Mouse (Mus musculus) colon, adult 2 months (tissue): ENCODE results near the gene Zswim5. TPM values are rescaled to one million over a fixed set of nuclear protein-coding genes. Genes with fewer than 3 reads are reported as not detected.

Source experiments
- polyA plus RNA-seq: library from polyadenylated mRNA; depleted of rRNA; stranded (reverse); fragments of >200 nt; gene quantifications from 2 replicates; pipeline ENCODE4 v1.2.3, GENCODE M21; 2012; rRNA removed

Zswim5 gene
- 2.9 and 3.1 TPM in 2 replicates for polyA plus RNA-seq

DNA sequence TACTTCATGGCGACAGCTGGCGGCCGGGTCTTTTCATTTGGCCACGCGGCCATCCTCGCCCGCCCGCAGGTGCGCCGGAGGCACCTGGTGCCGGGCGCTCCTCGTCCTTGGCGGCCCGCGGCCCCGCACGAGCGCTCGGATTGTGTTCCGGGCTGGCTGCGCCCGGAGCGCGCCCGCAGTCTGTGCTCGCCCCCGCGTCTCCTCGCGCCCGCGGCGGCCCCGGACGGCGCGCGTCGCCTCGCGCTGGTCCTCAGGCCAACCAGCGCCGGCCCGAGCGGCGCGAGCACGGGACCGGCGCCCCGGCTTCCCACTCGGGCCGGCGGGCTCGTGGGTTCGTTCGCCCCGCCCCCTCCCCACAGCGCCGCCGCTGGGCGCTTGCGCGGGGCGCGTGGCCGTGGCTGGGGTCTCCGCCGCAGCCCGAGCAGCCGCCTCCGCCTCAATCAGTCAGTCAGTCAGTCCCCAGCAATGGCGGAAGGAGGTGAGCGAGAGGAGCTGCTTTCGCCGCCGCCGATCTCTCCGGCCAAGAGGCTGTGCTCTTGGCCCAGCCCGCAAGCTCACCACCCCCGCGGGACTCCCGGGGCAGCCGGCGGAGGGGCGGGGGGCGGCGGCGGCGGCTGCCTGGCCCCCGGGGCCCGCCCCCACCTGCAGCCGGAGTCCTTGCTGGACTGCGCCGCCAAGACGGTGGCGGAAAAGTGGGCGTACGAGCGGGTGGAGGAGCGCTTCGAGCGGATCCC lies at the start of gene Zswim5:
Gene Zswim5 (plus strand): TSS at position 382 of the 734 bp plus-strand sequence.

DNA sequence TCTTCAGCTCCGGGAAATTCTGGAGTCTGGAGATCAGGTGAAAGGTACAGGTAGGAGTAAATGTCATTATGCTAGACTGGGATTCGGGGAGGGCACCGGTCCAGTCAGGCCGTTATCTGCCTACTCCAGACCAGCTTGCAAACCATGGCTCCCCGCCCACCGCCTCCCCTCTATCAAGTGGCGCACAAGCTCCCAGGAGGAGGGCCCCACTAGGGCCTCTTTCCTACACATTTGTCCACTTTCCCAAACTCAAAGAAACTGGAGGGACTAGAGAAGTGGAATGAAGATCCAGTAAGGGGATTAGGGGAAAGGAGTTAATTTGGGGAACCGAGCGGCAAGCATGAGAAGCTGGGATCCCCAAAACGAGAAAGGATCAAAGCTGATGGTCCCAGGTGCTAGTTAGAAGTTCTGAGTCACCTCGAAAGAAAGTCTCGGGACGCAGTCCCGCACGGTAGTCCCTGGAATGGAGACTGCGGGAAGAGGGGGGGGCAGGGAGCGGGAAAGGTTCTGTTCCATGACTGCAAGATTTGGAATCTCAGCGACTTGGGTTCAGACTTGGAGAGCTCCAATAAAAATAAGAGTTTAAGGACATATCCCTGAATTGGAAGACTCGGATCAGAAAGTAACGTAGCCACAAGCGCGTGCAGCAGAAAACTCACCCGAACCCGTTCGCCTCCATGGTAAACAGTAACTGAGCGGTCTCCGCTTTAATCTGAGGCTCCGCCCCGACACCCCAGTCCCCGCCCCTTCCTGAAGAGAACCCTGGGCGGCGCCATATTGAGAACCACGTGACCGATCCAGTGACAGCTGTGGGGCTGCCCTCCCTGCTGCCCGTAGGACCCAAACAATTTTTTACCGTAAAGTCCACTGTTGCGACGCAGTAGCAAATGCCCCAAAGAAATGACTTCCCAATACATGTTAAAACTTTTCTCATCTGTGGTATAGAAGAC lies 116.8 kb downstream of the Zswim5 start, which contains the start of gene Urod:
Gene Urod (minus strand): TSS at position 742 of the 950 bp plus-strand sequence.

DNA sequence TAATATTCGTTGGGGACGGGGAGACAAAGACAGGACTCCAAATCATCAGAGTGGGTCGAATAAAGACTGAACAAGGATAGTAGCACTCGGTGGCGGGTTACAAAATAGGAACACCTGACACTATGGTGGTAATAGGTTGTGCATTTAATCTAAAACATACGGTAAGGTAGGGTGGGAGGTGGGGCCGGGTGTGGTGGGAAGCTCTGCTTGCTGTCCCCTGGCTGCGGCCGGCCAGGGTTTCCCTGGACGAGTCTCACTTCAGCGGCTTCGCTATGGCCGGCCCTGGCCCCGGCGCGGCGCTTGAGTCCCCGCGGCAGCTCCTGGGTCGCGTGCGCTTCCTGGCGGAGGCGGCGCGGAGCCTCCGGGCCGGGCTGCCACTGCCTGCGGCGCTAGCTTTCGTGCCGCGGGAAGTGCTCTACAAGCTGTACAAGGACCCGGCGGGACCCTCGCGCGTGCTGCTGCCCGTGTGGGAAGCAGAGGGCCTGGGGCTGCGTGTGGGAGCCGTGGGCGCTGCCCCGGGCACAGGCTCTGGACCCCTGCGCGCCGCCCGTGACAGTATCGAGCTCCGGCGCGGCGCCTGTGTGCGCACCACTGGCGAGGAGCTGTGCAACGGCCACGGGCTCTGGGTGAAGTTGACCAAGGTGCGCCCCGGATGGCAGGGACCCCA lies 118.1 kb downstream of the Zswim5 start, which contains the start of gene Hectd3:
Gene Hectd3 (plus strand): TSS at position 187 of the 667 bp plus-strand sequence.

DNA sequence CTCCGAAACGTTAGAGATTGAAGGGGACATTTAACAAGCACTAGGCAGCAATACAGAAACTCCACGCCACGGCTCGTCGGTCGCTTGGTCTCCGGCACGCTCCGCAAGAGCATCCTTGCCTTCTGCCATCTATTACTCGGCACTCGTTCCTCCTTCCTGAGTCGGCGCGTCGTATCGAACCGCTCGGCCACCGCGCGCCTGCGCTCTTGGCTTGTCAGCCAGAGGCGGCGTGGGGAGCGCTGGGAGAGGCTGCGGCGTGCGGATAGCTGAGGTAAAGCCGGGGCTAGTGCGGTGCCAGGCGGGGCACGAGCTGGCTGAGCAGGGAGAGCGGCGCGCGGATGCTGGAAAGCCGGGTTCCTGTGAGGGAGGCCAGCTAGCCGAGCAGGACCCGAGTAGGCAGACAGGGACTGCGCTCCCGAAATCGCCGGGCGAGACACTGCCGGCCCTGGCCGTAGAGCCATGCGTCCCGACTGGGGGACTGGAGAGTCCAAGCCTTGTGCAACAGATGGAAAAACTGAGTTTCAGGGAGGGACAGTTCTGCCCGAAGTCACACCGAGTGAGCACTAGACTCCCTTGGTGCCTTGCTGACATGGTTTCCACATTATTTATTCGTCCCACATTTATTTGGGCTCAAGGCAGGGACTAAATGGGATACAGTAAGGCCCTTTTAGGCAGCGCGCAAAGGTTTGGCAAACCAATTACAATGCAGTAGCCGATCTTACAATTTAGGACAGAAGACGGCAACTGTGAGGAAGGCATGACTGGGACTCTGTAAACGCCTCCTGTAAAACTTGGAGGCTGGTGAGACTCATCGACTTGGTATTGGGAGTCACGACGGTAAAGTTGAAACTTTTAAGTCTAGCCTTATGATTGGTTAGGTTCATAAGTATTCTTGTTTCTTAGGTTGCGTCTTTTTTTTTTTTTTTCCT lies 142.3 kb downstream of the Zswim5 start, which contains the start of gene Eif2b3:
Gene Eif2b3 (plus strand): TSS at position 197 of the 929 bp plus-strand sequence.

Other genes with a start within 250 kb of the Zswim5 start
- gene Nasp, start 249.4 kb upstream of the Zswim5 start, polyA plus RNA-seq, result 2.6 and 3.0 TPM in 2 replicates
- gene Akr1a1, start 225.7 kb upstream of the Zswim5 start, polyA plus RNA-seq, result 538 and 578 TPM in 2 replicates
- gene Prdx1, start 191.8 kb upstream of the Zswim5 start, polyA plus RNA-seq, result 37.4 and 42.6 TPM in 2 replicates
- 6.8 and 8.2 TPM in 2 replicates for gene Mmachc, start 169.0 kb upstream of the Zswim5 start, polyA plus RNA-seq
- gene Ccdc163, start 168.9 kb upstream of the Zswim5 start, polyA plus RNA-seq, result 14.4 and 28.4 TPM in 2 replicates
- gene Tesk2, start 156.4 kb upstream of the Zswim5 start, polyA plus RNA-seq, result 12.2 and 13.4 TPM in 2 replicates
- gene Toe1, start 69.7 kb upstream of the Zswim5 start, polyA plus RNA-seq, result 15.9 and 19.8 TPM in 2 replicates
- 5.1 and 5.2 TPM in 2 replicates for gene Mutyh, start 69.7 kb upstream of the Zswim5 start, polyA plus RNA-seq
- gene Hpdl, start 55.7 kb upstream of the Zswim5 start, polyA plus RNA-seq, result 12.6 and 14.6 TPM in 2 replicates
- 39.6 and 41.4 TPM in 2 replicates for gene Urod, start 117.0 kb downstream of the Zswim5 start, polyA plus RNA-seq
- gene Hectd3, start 117.9 kb downstream of the Zswim5 start, polyA plus RNA-seq, result 157 and 168 TPM in 2 replicates
- gene Eif2b3, start 142.0 kb downstream of the Zswim5 start, polyA plus RNA-seq, result 2.1 and 3.6 TPM in 2 replicates
- 5.2 and 6.2 TPM in 2 replicates for gene Ptch2, start 218.7 kb downstream of the Zswim5 start, polyA plus RNA-seq
- gene Btbd19, start 248.3 kb downstream of the Zswim5 start, polyA plus RNA-seq, result 7.5 and 10.5 TPM in 2 replicates
- 0.39 and 1.2 TPM in 2 replicates for gene Tctex1d4, start 249.4 kb downstream of the Zswim5 start, polyA plus RNA-seq